Comparison of ENCODE assay signal across 8 mouse cellular contexts in genomic region chr11:59948401-59948767, GRCm38 (mm10). TPM values are rescaled to one million over a fixed set of nuclear protein-coding genes. Genes with fewer than 3 reads are reported as not detected.
DNase-seq lines count a peak whose midpoint lies in the region; ATAC-seq and TF ChIP-seq lines count a peak whose summit lies in the region.

No protein-coding gene starts in this region.

- H3K27ac ChIP-seq in kidney, postnatal 0 days: peak overlapping the region; percentile 81
- peak overlapping the region; percentile 85 for H3K27ac ChIP-seq in forebrain, postnatal 0 days (ENCODE audit: low read depth, low read length)

- intact Hi-C loops in left cerebral cortex, postnatal 4 days (cut with DNase I): no loop called here
- intact Hi-C loops in left cerebral cortex, postnatal 14 days (cut with DNase I): loop anchor here (5.0 kb wide), 2 partner anchors 46 to 61 kb away; no protein-coding TSS in a partner anchor

- no peaks in the 10 kb centered on the region for H3K27me3 ChIP-seq in kidney, postnatal 0 days (ENCODE audit: insufficient read depth, low read length)
- no peaks in the 10 kb centered on the region for H3K27me3 ChIP-seq in forebrain, postnatal 0 days (ENCODE audit: insufficient read depth, low read length)

- H3K4me3 ChIP-seq in kidney, postnatal 0 days (replicated peaks; ENCODE audit: low read depth, low read length): peak overlapping the region; percentile 95
- peak overlapping the region; percentile 95 for H3K4me3 ChIP-seq in forebrain, postnatal 0 days (ENCODE audit: low read depth, low read length)

- 3% methylated on average over 16 of the region's 16 CpGs for WGBS in kidney, postnatal 0 days
- WGBS in forebrain, postnatal 0 days: 3% methylated on average over 16 of the region's 16 CpGs

- no peak for TF ChIP-seq CTCF in kidney, postnatal 0 days (IDR thresholded peaks at IDR 0.05; ENCODE audit: low read depth)
- no peak for TF ChIP-seq CTCF in forebrain, postnatal 0 days (IDR thresholded peaks at IDR 0.05; ENCODE audit: low read depth)

- H3K9ac ChIP-seq in kidney, postnatal 0 days (ENCODE audit: low read depth, low read length): peak overlapping the region; percentile 98
- H3K9ac ChIP-seq in forebrain, postnatal 0 days: peak overlapping the region; percentile 98

- peak; percentile 43 for DNase-seq in kidney, postnatal 0 days (ENCODE audit: low spot score)
- DNase-seq in kidney, postnatal 25 days: no peak
- peak; percentile 38 for DNase-seq in ZHBTc4 (ENCODE audit: low read depth, low spot score)
- peak; percentile 57 for DNase-seq in forebrain, postnatal 0 days
- peak; percentile 3 for DNase-seq in lung, postnatal 14 days
- DNase-seq in left cerebral cortex, postnatal 4 days: no peak
- DNase-seq in left cerebral cortex, postnatal 14 days (ENCODE audit: low spot score in 2 of 2): no peak
- DNase-seq in ovary, postnatal 36 days (ENCODE audit: low spot score): no peak

- no peaks in the 10 kb centered on the region for H3K9me3 ChIP-seq in kidney, postnatal 0 days (replicated peaks; ENCODE audit: low read length)
- no peaks in the 10 kb centered on the region for H3K9me3 ChIP-seq in forebrain, postnatal 0 days (ENCODE audit: low read length)

- no peaks in the 10 kb centered on the region for H3K36me3 ChIP-seq in kidney, postnatal 0 days (ENCODE audit: insufficient read depth, low read length)
- H3K36me3 ChIP-seq in forebrain, postnatal 0 days (ENCODE audit: insufficient read depth): no peaks in the 10 kb centered on the region; the same call in 1 of the 2 replicates

- peaks cover 5% of the 10 kb centered on the region for H3K4me1 ChIP-seq in kidney, postnatal 0 days (replicated peaks; ENCODE audit: insufficient read depth, low read length)
- H3K4me1 ChIP-seq in forebrain, postnatal 0 days (ENCODE audit: insufficient read depth): peaks cover 9% of the 10 kb centered on the region; the same call in 1 of the 2 replicates

- peak overlapping the region; percentile 70 for H3K4me2 ChIP-seq in kidney, postnatal 0 days (ENCODE audit: low read length)
- H3K4me2 ChIP-seq in forebrain, postnatal 0 days (ENCODE audit: low read depth): peak overlapping the region; percentile 83

- ATAC-seq in kidney, postnatal 0 days (replicated peaks; ENCODE audit: low FRiP score, low read depth): peak; percentile 22; the same call in 1 of the 2 replicates
- peak; percentile 43; the same call in 1 of the 2 replicates for ATAC-seq in forebrain, postnatal 0 days

RNA-seq across cellular contexts. Expression of gene Med9, which starts 0.4 kb away (rescaled TPM):
- 38.9 and 40.2 TPM in 2 replicates for polyA plus RNA-seq in kidney, postnatal 0 days (2015; fragmentation: Nextera tagmentation; extraction: Ambion mirVana)
- total RNA-seq in forebrain, postnatal 0 days (2014; rRNA removed): 27.9 and 31.6 TPM in 2 replicates
- 32.4 and 36.0 TPM in 2 replicates for polyA plus RNA-seq in forebrain, postnatal 0 days (2015; fragmentation: Nextera tagmentation; extraction: Ambion mirVana)
- total RNA-seq in left cerebral cortex, postnatal 4 days (2021): 10 to 100 TPM; 23.8 to 25.2 TPM
- 10 to 100 TPM; 34.0 to 34.2 TPM for total RNA-seq in left cerebral cortex, postnatal 14 days (2021)

RNA-seq across cellular contexts. Expression of gene Rasd1, which starts 16.4 kb away (rescaled TPM):
- 7.4 and 7.9 TPM in 2 replicates for polyA plus RNA-seq in kidney, postnatal 0 days (2015; fragmentation: Nextera tagmentation; extraction: Ambion mirVana)
- 0.23 and 1.00 TPM in 2 replicates for total RNA-seq in forebrain, postnatal 0 days (2014; rRNA removed)
- 1.4 and 3.3 TPM in 2 replicates for polyA plus RNA-seq in forebrain, postnatal 0 days (2015; fragmentation: Nextera tagmentation; extraction: Ambion mirVana)
- total RNA-seq in left cerebral cortex, postnatal 4 days (2021): 1 to 10 TPM; 1.3 to 1.5 TPM
- total RNA-seq in left cerebral cortex, postnatal 14 days (2021): 1 to 10 TPM; 6.5 to 6.6 TPM

Comparison
In these comparisons a context has a peak if more than half of its experiments do, and no peak if none do; other contexts are left out.
1. DNase-seq: peak in kidney, postnatal 0 days (single experiment), ZHBTc4 (single experiment), forebrain, postnatal 0 days (single experiment) and lung, postnatal 14 days (single experiment); none in kidney, postnatal 25 days (0 of 2), left cerebral cortex, postnatal 4 days (single experiment), left cerebral cortex, postnatal 14 days (0 of 2) and ovary, postnatal 36 days (single experiment).